In genomic region chr8:83611921-83612320, GRCm38 (mm10) we compare ENCODE assay signal across 28 mouse cellular contexts. TPM values are rescaled to one million over a fixed set of nuclear protein-coding genes. Genes with fewer than 3 reads are reported as not detected.
A peak's percentile ranks its signal among the peaks of the same experiment; 100 is the strongest.
DNase-seq lines count a peak whose midpoint lies in the region; ATAC-seq lines count a peak whose summit lies in the region.
"Had no signal": no experiment of that assay in that cellular context is flagged by ENCODE, and none has a peak within 500 bp of the region (broad histone marks: within the 10 kb centered on the region; RNA-seq: fewer than 3 reads in every experiment).

No protein-coding gene starts in this region.

- no peak overlapping the region for H3K4me3 ChIP-seq in liver, embryonic 12.5 days
- H3K4me3 ChIP-seq: forebrain, embryonic 15.5 days; heart, embryonic 13.5 days; hindbrain, embryonic 15.5 days; layer of hippocampus, adult 2 months; liver, embryonic 15.5 days; lung, embryonic 15.5 days; myocyte; neural tube, embryonic 13.5 days had no signal

- peaks cover 52% of the 10 kb centered on the region for H3K36me3 ChIP-seq in liver, embryonic 12.5 days

- no peak overlapping the region for H3K9ac ChIP-seq in liver, embryonic 12.5 days
- H3K9ac ChIP-seq: forebrain, embryonic 15.5 days; heart, embryonic 13.5 days; hindbrain, embryonic 15.5 days; liver, embryonic 15.5 days; lung, embryonic 15.5 days; neural tube, embryonic 13.5 days had no signal

- 93% methylated on average over 4 of the region's 4 CpGs for WGBS in liver, embryonic 12.5 days (ENCODE audit: insufficient replicate concordance)

- DNase-seq in liver = no peak
- DNase-seq in T-cell, adult 2 months (ENCODE audit: low spot score) = peak; percentile 73
- DNase-seq in thymus, adult 18-20 months = peak; percentile 69 to 82
- peak; percentile 78 for DNase-seq in thymus, postnatal 25 days
- no peak for DNase-seq in adrenal gland, postnatal 25 days
- no peak for DNase-seq in right cerebral cortex, postnatal 36 days (ENCODE audit: low spot score in 2 of 2)
- DNase-seq in spleen, postnatal 36 days (ENCODE audit: low spot score in 2 of 2) = no peak
- DNase-seq: adrenal gland, postnatal 36 days; B cell, adult 2 months; cerebellum, adult 2 months; cerebellum, postnatal 25 days; gastrocnemius, postnatal 36 days; heart, postnatal 10 days; kidney, adult 2 months; kidney, postnatal 36 days; layer of hippocampus, postnatal 36 days; left cerebral cortex, postnatal 4 days had no signal

- H3K4me1 ChIP-seq in liver, embryonic 12.5 days = peaks cover 39% of the 10 kb centered on the region

- peak overlapping the region; percentile 2; the same call in 1 of the 2 replicates for H3K27ac ChIP-seq in liver, embryonic 12.5 days
- H3K27ac ChIP-seq: forebrain, embryonic 15.5 days; heart, embryonic 13.5 days; hindbrain, embryonic 15.5 days; layer of hippocampus, adult 2 months; liver, embryonic 15.5 days; lung, embryonic 15.5 days; neural tube, embryonic 13.5 days had no signal

- ATAC-seq in liver, embryonic 12.5 days = no peak
- ATAC-seq: forebrain, embryonic 15.5 days; inflammation-experienced regulatory T-cells, adult 6 months had no signal

- no peak overlapping the region for H3K4me2 ChIP-seq in liver, embryonic 12.5 days
- H3K4me2 ChIP-seq: forebrain, embryonic 15.5 days; heart, embryonic 13.5 days; hindbrain, embryonic 15.5 days; liver, embryonic 15.5 days; lung, embryonic 15.5 days; midbrain, embryonic 11.5 days; neural tube, embryonic 13.5 days had no signal

- H3K27me3 ChIP-seq in liver, embryonic 12.5 days (replicated peaks) = no peaks in the 10 kb centered on the region
- H3K27me3 ChIP-seq: forebrain, embryonic 15.5 days; heart, embryonic 13.5 days; hindbrain, embryonic 15.5 days; liver, embryonic 15.5 days; lung, embryonic 15.5 days; neural tube, embryonic 13.5 days had no signal

- H3K9me3 ChIP-seq in liver, embryonic 12.5 days (replicated peaks) = no peaks in the 10 kb centered on the region
- H3K9me3 ChIP-seq: forebrain, embryonic 15.5 days; heart, embryonic 13.5 days; hindbrain, embryonic 15.5 days; liver, embryonic 15.5 days; lung, embryonic 15.5 days; neural tube, embryonic 13.5 days had no signal

RNA-seq across cellular contexts. Expression of gene Dnajb1, which starts 3.9 kb away (rescaled TPM):
- polyA plus RNA-seq in liver, embryonic 12.5 days (2016; fragmentation: Nextera tagmentation; extraction: Ambion mirVana) = 65.1 and 69.8 TPM in 2 replicates
- 27.7 and 28.0 TPM in 2 replicates for total RNA-seq in adrenal gland, postnatal 25 days (2021)

RNA-seq across cellular contexts. Expression of gene Tecr, which starts 4.2 kb away (rescaled TPM):
- polyA plus RNA-seq in liver, embryonic 12.5 days (2016; fragmentation: Nextera tagmentation; extraction: Ambion mirVana) = 371 and 378 TPM in 2 replicates
- total RNA-seq in adrenal gland, postnatal 25 days (2021) = 582 and 661 TPM in 2 replicates

RNA-seq across cellular contexts. Expression of gene Gipc1, which starts 40.6 kb away (rescaled TPM):
- 80.0 and 80.4 TPM in 2 replicates for polyA plus RNA-seq in liver, embryonic 12.5 days (2016; fragmentation: Nextera tagmentation; extraction: Ambion mirVana)
- total RNA-seq in adrenal gland, postnatal 25 days (2021) = 42.3 and 48.8 TPM in 2 replicates

RNA-seq across cellular contexts. Expression of gene Ndufb7, which starts 45.5 kb away (rescaled TPM):
- polyA plus RNA-seq in liver, embryonic 12.5 days (2016; fragmentation: Nextera tagmentation; extraction: Ambion mirVana) = 290 and 291 TPM in 2 replicates
- total RNA-seq in adrenal gland, postnatal 25 days (2021) = 223 and 229 TPM in 2 replicates

RNA-seq across cellular contexts. Expression of gene Ptger1, which starts 54.6 kb away (rescaled TPM):
- polyA plus RNA-seq in liver, embryonic 12.5 days (2016; fragmentation: Nextera tagmentation; extraction: Ambion mirVana) = 0.25 and 0.41 TPM in 2 replicates
- total RNA-seq in adrenal gland, postnatal 25 days (2021) = 0.86 and 2.5 TPM in 2 replicates

Comparison
In these comparisons a context has a peak if more than half of its experiments do, and no peak if none do; other contexts are left out.
1. DNase-seq: peak in T-cell, adult 2 months (single experiment), thymus, adult 18-20 months (2 of 2) and thymus, postnatal 25 days (single experiment); none in liver (single experiment), adrenal gland, postnatal 25 days (single experiment), right cerebral cortex, postnatal 36 days (0 of 2) and spleen, postnatal 36 days (0 of 2).